Mouse (Mus musculus) left cerebral cortex, adult 11 months (tissue): Measurements from ENCODE around the gene Prr15.

Experiments used
- DNase-seq: peaks from one replicate; pipeline ENCODE4 v3.0.0; 2022; ENCODE audit warnings: low spot score

The Prr15 gene

GRCm38 (mm10) chr6:54332203-54332602 is 6.6 kb downstream of the Prr15 start:
- no peak for DNase-seq

GRCm38 (mm10) chr6:54333116-54333651 is 7.5 kb downstream of the Prr15 start:
- no peak for DNase-seq

GRCm38 (mm10) chr6:54333652-54334396 is 8.2 kb downstream of the Prr15 start:
- DNase-seq: no peak

- no peak for DNase-seq
Observed at GRCm38 (mm10) chr6:54337321-54337720, 11.7 kb downstream of the Prr15 start.

GRCm38 (mm10) chr6:54341133-54341532 is 15.5 kb downstream of the Prr15 start:
- no peak for DNase-seq

GRCm38 (mm10) chr6:54342223-54342622 is 16.6 kb downstream of the Prr15 start:
- DNase-seq: no peak

GRCm38 (mm10) chr6:54351860-54352259 is 26.2 kb downstream of the Prr15 start:
- no peak for DNase-seq

GRCm38 (mm10) chr6:54352931-54353690 is 27.5 kb downstream of the Prr15 start:
- no peak for DNase-seq

GRCm38 (mm10) chr6:54353698-54354097 is 28.1 kb downstream of the Prr15 start:
- DNase-seq: no peak

GRCm38 (mm10) chr6:54355626-54356025 is 30.0 kb downstream of the Prr15 start:
- DNase-seq: no peak

GRCm38 (mm10) chr6:54362526-54363324 is 37.1 kb downstream of the Prr15 start:
- DNase-seq: no peak

- DNase-seq: no peak
Observed at GRCm38 (mm10) chr6:54364406-54365136, 38.9 kb downstream of the Prr15 start.

- no peak for DNase-seq
Observed at GRCm38 (mm10) chr6:54366607-54367006, 41.0 kb downstream of the Prr15 start.

GRCm38 (mm10) chr6:54368071-54368470 is 42.4 kb downstream of the Prr15 start:
- no peak for DNase-seq

GRCm38 (mm10) chr6:54369913-54370542 is 44.4 kb downstream of the Prr15 start:
- DNase-seq: no peak

GRCm38 (mm10) chr6:54371874-54372273 is 46.2 kb downstream of the Prr15 start:
- DNase-seq: no peak

- no peak for DNase-seq
Observed at GRCm38 (mm10) chr6:54379356-54379755, 53.7 kb downstream of the Prr15 start.
